Mouse (Mus musculus): Measurements from ENCODE around the gene Plcb3. TPM values are rescaled to one million over a fixed set of nuclear protein-coding genes. Genes with fewer than 3 reads are reported as not detected.
A peak's percentile ranks its signal among the peaks of the same experiment; 100 is the strongest.

Gene Plcb3
- polyA plus RNA-seq, 1 experiment from 2014 or later, result 50.6 TPM

DNA sequence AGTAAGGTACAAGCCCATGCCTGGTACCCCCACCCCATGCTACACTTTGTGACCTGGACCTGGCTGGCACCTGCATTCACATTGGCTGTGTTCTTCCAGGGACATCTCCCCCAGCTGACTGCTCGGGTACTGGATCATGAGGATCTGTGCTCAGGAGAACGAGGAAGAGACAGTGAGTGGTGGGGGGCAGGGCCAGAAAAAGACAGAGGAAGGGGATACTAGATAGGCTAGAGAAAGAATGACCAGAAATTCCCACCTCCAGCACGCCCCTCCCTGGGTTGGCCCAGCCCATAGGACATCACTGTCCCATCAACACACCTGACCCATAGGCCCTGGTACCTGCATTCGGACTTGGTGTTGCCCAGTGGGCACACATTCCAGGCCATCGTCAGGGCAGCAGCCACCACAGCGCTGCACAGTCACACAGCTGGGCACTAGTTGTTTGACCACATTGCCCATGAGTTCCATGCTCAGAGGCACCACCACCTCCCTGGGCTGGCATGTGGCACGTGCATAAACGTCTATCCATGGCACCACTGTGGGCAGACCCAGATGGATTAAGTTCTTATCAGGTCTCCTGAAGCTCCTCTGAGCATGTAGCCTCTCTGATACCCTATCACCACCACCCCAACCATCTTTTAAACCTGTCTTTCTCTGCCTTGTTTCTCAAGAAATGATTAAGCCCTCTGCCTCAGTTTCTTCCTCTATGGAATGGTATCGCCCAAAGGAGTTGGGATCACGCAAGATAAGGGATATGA, 9.9 kb upstream of the Plcb3 start:
- ATAC-seq (ENCODE audit: insufficient number of reproducible peaks, insufficient read depth, low FRiP score, low read depth), result no peak
- no peaks in the 10 kb centered on the region for H3K9me3 ChIP-seq (ENCODE audit: control insufficient read depth, low read depth, low read length)
- 78% methylated on average over 10 of the region's 10 CpGs for WGBS

DNA sequence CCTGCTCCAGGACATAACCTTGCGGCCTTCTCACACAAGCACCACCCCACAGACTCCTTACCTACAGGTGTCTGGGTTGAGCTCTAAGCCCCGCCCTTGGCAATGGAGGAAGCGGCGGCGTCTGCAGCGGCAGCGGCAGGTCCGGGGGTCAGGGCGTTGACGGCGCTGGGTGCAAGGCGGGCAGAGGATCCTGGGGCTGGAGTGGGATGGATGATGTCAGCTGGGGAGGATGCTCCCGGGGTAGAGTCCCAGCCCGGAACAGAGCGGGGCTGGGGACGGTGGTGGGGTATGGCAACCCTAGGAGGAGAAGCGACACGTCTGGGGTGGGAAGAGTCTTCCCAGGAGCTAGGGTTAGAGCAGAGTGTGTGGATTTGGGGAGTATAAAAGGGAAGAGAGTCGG, 9.0 kb upstream of the Plcb3 start:
- Histone ChIP-seq H3K4me3 (ENCODE audit: low read depth, low read length) (no peak overlapping the region), H3K27ac (ENCODE audit: low read length) (no peak overlapping the region), H3K9me3 (ENCODE audit: control insufficient read depth, low read depth, low read length) (no peaks in the 10 kb centered on the region), H3K36me3 (ENCODE audit: control insufficient read depth, insufficient read depth, low read length) (peaks cover 23% of the 10 kb centered on the region; the same call in 1 of the 2 replicates), H3K9ac (replicated peaks; ENCODE audit: low read depth, low read length) (no peak overlapping the region), H3K4me2 (replicated peaks; ENCODE audit: low read depth, low read length) (no peak overlapping the region), H3K27me3 (ENCODE audit: control insufficient read depth, insufficient read depth, low read length) (no peaks in the 10 kb centered on the region), H3K4me1 (ENCODE audit: control insufficient read depth, insufficient read depth, low read length) (peaks cover 20% of the 10 kb centered on the region)
- WGBS, result 87% methylated on average over 19 of the region's 19 CpGs
- no peak for ATAC-seq (ENCODE audit: insufficient number of reproducible peaks, insufficient read depth, low FRiP score, low read depth)

More for the DNA sequence above, 9.9 kb upstream of the Plcb3 start:
- H3K4me1 ChIP-seq (ENCODE audit: control insufficient read depth, insufficient read depth, low read length), result peaks cover 18% of the 10 kb centered on the region
- H3K36me3 ChIP-seq (ENCODE audit: control insufficient read depth, insufficient read depth, low read length), result peaks cover 23% of the 10 kb centered on the region; the same call in 1 of the 2 replicates
- no peaks in the 10 kb centered on the region for H3K27me3 ChIP-seq (ENCODE audit: control insufficient read depth, insufficient read depth, low read length)
- peak overlapping the region; percentile 89 for H3K4me2 ChIP-seq (replicated peaks; ENCODE audit: low read depth, low read length)
- H3K27ac ChIP-seq (ENCODE audit: low read length), result no peak overlapping the region; the same call in 1 of the 2 replicates
- peak overlapping the region; percentile 87; the same call in 1 of the 2 replicates for H3K9ac ChIP-seq (replicated peaks; ENCODE audit: low read depth, low read length)
- H3K4me3 ChIP-seq (ENCODE audit: low read depth, low read length), result peak overlapping the region; percentile 80

DNA sequence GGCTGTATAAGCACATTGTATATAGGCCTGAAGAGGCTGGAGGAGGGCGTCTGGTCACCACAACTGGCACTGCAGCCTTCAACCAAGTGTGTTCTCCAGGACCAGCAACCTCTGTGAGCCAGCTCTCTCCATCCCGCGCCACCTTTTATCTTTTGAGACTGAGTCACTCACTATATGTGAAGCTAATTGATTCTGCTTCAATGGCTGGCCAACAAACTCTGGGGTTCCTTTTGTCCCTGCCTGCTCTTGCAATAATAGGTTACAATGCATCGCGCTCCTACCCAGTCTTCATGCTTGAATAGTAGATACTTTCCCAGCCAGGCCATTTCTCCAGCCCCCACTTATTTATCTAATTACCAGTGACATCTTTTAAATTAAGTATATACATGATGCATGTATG, 7.4 kb upstream of the Plcb3 start:
- Histone ChIP-seq H3K36me3 (ENCODE audit: control insufficient read depth, insufficient read depth, low read length) (peaks cover 23% of the 10 kb centered on the region; the same call in 1 of the 2 replicates), H3K9ac (replicated peaks; ENCODE audit: low read depth, low read length) (no peak overlapping the region), H3K27ac (ENCODE audit: low read length) (no peak overlapping the region), H3K4me3 (ENCODE audit: low read depth, low read length) (no peak overlapping the region), H3K27me3 (ENCODE audit: control insufficient read depth, insufficient read depth, low read length) (no peaks in the 10 kb centered on the region), H3K9me3 (ENCODE audit: control insufficient read depth, low read depth, low read length) (no peaks in the 10 kb centered on the region), H3K4me1 (ENCODE audit: control insufficient read depth, insufficient read depth, low read length) (peaks cover 28% of the 10 kb centered on the region), H3K4me2 (replicated peaks; ENCODE audit: low read depth, low read length) (no peak overlapping the region)
- no peak for ATAC-seq (ENCODE audit: insufficient number of reproducible peaks, insufficient read depth, low FRiP score, low read depth)
- 94% methylated on average over 5 of the region's 5 CpGs for WGBS

DNA sequence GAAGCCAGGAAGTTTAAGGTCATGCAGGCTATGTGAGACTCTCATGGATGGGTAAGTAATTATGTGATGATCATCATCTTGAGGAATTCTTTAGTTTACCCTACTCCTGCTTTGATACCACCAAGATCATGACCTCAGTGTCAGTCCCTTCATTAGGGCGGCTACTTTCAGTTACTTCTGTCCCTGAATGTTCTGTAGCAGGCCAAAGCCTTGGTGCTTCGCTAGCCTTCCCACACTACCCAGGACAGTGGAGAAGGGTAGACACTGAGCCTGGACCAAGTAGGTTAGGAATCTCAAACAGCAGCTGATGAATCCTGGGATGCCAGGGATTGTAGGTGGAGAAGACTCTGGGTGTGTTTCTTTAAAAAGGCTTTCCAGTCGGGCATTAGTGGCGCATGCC, 5.2 kb upstream of the Plcb3 start:
- Histone ChIP-seq H3K36me3 (ENCODE audit: control insufficient read depth, insufficient read depth, low read length) (peaks cover 36% of the 10 kb centered on the region), H3K4me3 (ENCODE audit: low read depth, low read length) (0 out of 2 replicates have a peak overlapping the region, but pooled peaks have one; percentile 67), H3K9me3 (ENCODE audit: control insufficient read depth, low read depth, low read length) (no peaks in the 10 kb centered on the region), H3K4me1 (ENCODE audit: control insufficient read depth, insufficient read depth, low read length) (peaks cover 26% of the 10 kb centered on the region), H3K27me3 (ENCODE audit: control insufficient read depth, insufficient read depth, low read length) (no peaks in the 10 kb centered on the region), H3K4me2 (replicated peaks; ENCODE audit: low read depth, low read length) (peak overlapping the region; percentile 76; the same call in 1 of the 2 replicates), H3K9ac (replicated peaks; ENCODE audit: low read depth, low read length) (no peak overlapping the region), H3K27ac (ENCODE audit: low read length) (no peak overlapping the region)
- ATAC-seq (ENCODE audit: insufficient number of reproducible peaks, insufficient read depth, low FRiP score, low read depth), result no peak
- 89% methylated on average over 4 of the region's 4 CpGs for WGBS

- H3K9ac ChIP-seq (replicated peaks; ENCODE audit: low read depth, low read length), result peak within 1 kb of the TSS; percentile 60
- no peaks in the 10 kb centered on the region for H3K9me3 ChIP-seq (ENCODE audit: control insufficient read depth, low read depth, low read length)
- ATAC-seq (ENCODE audit: insufficient number of reproducible peaks, insufficient read depth, low FRiP score, low read depth), result peak; percentile 88
- H3K36me3 ChIP-seq (ENCODE audit: control insufficient read depth, insufficient read depth, low read length), result peaks cover 36% of the 10 kb centered on the region
- peak within 1 kb of the TSS; percentile 67 for H3K4me3 ChIP-seq (ENCODE audit: low read depth, low read length)
- 2% methylated on average over 38 of the region's 38 CpGs for WGBS
- H3K4me2 ChIP-seq (replicated peaks; ENCODE audit: low read depth, low read length), result peak within 1 kb of the TSS; percentile 76
- peaks cover 30% of the 10 kb centered on the region for H3K4me1 ChIP-seq (ENCODE audit: control insufficient read depth, insufficient read depth, low read length)
- no peaks in the 10 kb centered on the region for H3K27me3 ChIP-seq (ENCODE audit: control insufficient read depth, insufficient read depth, low read length)
- peak within 1 kb of the TSS; percentile 82 for H3K27ac ChIP-seq (ENCODE audit: low read length)
These were observed 4.3 kb upstream of the Plcb3 start, which contains the start of gene Fkbp2 for GRCm38 (mm10) chr19:6980381-6981093. Gene Fkbp2 (minus strand): TSS chr19:6980501.

- H3K9ac ChIP-seq (replicated peaks; ENCODE audit: low read depth, low read length), result peak overlapping the region; percentile 60
- peak; percentile 89 for ATAC-seq (ENCODE audit: insufficient number of reproducible peaks, insufficient read depth, low FRiP score, low read depth)
- peaks cover 28% of the 10 kb centered on the region for H3K36me3 ChIP-seq (ENCODE audit: control insufficient read depth, insufficient read depth, low read length)
- peak overlapping the region; percentile 82 for H3K27ac ChIP-seq (ENCODE audit: low read length)
- H3K4me1 ChIP-seq (ENCODE audit: control insufficient read depth, insufficient read depth, low read length), result peaks cover 30% of the 10 kb centered on the region
- peak overlapping the region; percentile 67 for H3K4me3 ChIP-seq (ENCODE audit: low read depth, low read length)
- H3K27me3 ChIP-seq (ENCODE audit: control insufficient read depth, insufficient read depth, low read length), result no peaks in the 10 kb centered on the region
- no peaks in the 10 kb centered on the region for H3K9me3 ChIP-seq (ENCODE audit: control insufficient read depth, low read depth, low read length)
- WGBS, result under 1% methylated on average over 58 of the region's 59 CpGs
- peak overlapping the region; percentile 76 for H3K4me2 ChIP-seq (replicated peaks; ENCODE audit: low read depth, low read length)
These were observed 3.5 kb upstream of the Plcb3 start for GRCm38 (mm10) chr19:6979486-6980380.

- ATAC-seq (ENCODE audit: insufficient number of reproducible peaks, insufficient read depth, low FRiP score, low read depth), result no peak
- no peaks in the 10 kb centered on the region for H3K27me3 ChIP-seq (ENCODE audit: control insufficient read depth, insufficient read depth, low read length)
- WGBS, result 8% methylated on average over 11 of the region's 11 CpGs
- H3K4me1 ChIP-seq (ENCODE audit: control insufficient read depth, insufficient read depth, low read length), result peaks cover 30% of the 10 kb centered on the region
- peak overlapping the region; percentile 66 for H3K27ac ChIP-seq (ENCODE audit: low read length)
- H3K4me3 ChIP-seq (ENCODE audit: low read depth, low read length), result peak overlapping the region; percentile 67
- H3K9me3 ChIP-seq (ENCODE audit: control insufficient read depth, low read depth, low read length), result no peaks in the 10 kb centered on the region
- peaks cover 27% of the 10 kb centered on the region for H3K36me3 ChIP-seq (ENCODE audit: control insufficient read depth, insufficient read depth, low read length)
- H3K4me2 ChIP-seq (replicated peaks; ENCODE audit: low read depth, low read length), result peak overlapping the region; percentile 76
- H3K9ac ChIP-seq (replicated peaks; ENCODE audit: low read depth, low read length), result peak overlapping the region; percentile 60
These were observed 2.8 kb upstream of the Plcb3 start for GRCm38 (mm10) chr19:6979001-6979479.

DNA sequence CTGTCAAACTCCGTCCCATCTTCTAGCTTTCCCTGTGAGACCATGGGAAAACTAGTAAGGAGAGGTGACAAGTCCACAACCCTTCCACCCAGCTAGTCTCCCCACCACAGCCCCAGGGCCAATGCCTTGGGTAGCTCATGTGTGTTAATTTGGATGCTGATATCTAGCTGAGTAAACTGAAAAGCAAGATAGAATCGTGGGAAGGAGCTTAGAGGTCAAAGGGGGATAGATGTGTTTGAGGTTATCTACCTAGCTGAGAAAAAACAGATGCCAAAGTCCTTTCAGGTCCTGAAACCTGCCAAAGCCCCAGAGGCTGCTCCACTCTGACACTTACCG, 2.3 kb upstream of the Plcb3 start:
- Histone ChIP-seq H3K27ac (ENCODE audit: low read length) (peak overlapping the region; percentile 41), H3K4me2 (replicated peaks; ENCODE audit: low read depth, low read length) (peak overlapping the region; percentile 76), H3K9ac (replicated peaks; ENCODE audit: low read depth, low read length) (peak overlapping the region; percentile 60; the same call in 1 of the 2 replicates), H3K4me1 (ENCODE audit: control insufficient read depth, insufficient read depth, low read length) (peaks cover 34% of the 10 kb centered on the region), H3K9me3 (ENCODE audit: control insufficient read depth, low read depth, low read length) (no peaks in the 10 kb centered on the region), H3K27me3 (ENCODE audit: control insufficient read depth, insufficient read depth, low read length) (no peaks in the 10 kb centered on the region), H3K4me3 (ENCODE audit: low read depth, low read length) (peak overlapping the region; percentile 67), H3K36me3 (ENCODE audit: control insufficient read depth, insufficient read depth, low read length) (peaks cover 23% of the 10 kb centered on the region)
- WGBS, result 29% methylated on average over 3 of the region's 3 CpGs
- no peak for ATAC-seq (ENCODE audit: insufficient number of reproducible peaks, insufficient read depth, low FRiP score, low read depth)

All from stomach, embryonic 14.5 days (tissue).